Mouse (Mus musculus): ENCODE measurements around the gene Nptxr. TPM values are rescaled to one million over a fixed set of nuclear protein-coding genes. Genes with fewer than 3 reads are reported as not detected.
A peak's percentile ranks its signal among the peaks of the same experiment; 100 is the strongest.

Gene Nptxr
- total and polyA plus RNA-seq, 3 experiments: 0.09 to 2.1 (median 0.14) TPM

GRCm38 (mm10) chr15:79777749-79778148 lies 26.8 kb downstream of the Nptxr start, which contains the start of gene Dnal4:
Gene Dnal4, minus strand, starts transcription at chr15:79777849.
- TF ChIP-seq POLR2A (IDR thresholded peaks at IDR 0.05; ENCODE audit: low read depth, low read length): no peak
- Histone ChIP-seq H3K4me1 (ENCODE audit: control insufficient read depth in 1 of 2, insufficient read depth in 2 of 2) (peaks cover 6 to 17% of the 10 kb centered on the region in 2 experiments; a peak in 3 of 4 replicates), H3K27me3 (replicated peaks) (peaks cover 46% of the 10 kb centered on the region), H3K4me3 (replicated peaks in 1 of 3; ENCODE audit: low read depth in 2 of 3, low read length in 2 of 3, poor library complexity in 1 of 3) (peak within 1 kb of the TSS in 1 of 3 experiments; percentile 13), H3K9ac (ENCODE audit: insufficient read depth, low read depth) (no peak within 1 kb of the TSS), H3K36me3 (replicated peaks in 1 of 2; ENCODE audit: control insufficient read depth in 1 of 2, insufficient read depth in 1 of 2, low read length in 1 of 2) (no peaks in the 10 kb centered on the region), H3K79me2 (replicated peaks; ENCODE audit: control insufficient read depth, extremely low read depth, insufficient read depth, poor library complexity, severe bottlenecking) (no peaks in the 10 kb centered on the region), H3K9me3 (replicated peaks; ENCODE audit: low read length) (peaks cover 7% of the 10 kb centered on the region), H3K27ac (ENCODE audit: insufficient read depth, low read depth) (no peak within 1 kb of the TSS), H3K4me2 (ENCODE audit: insufficient read depth, low read depth, poor library complexity, severe bottlenecking) (no peak within 1 kb of the TSS)
- dilution Hi-C loops (cut with MboI; ENCODE audit: extremely low pct_ligation_motif_present, extremely low pct_unique_long_range_greater_than_20kb, low sequenced_read_pairs): no loop called here
- in situ Hi-C loops (cut with MboI; ENCODE audit: low pct_ligation_motif_present, low pct_unique_long_range_greater_than_20kb, low sequenced_read_pairs): no loop called here
- no peak for DNase-seq (ENCODE audit: extremely low read depth)

- no peak overlapping the region for H3K27ac ChIP-seq (ENCODE audit: insufficient read depth, low read depth)
- TF ChIP-seq POLR2A (IDR thresholded peaks at IDR 0.05; ENCODE audit: low read depth, low read length) (no peak), MEF2A (IDR thresholded peaks at IDR 0.05; ENCODE audit: borderline replicate concordance, low read depth, low read length) (no peak), MXI1 (IDR thresholded peaks at IDR 0.05; ENCODE audit: low read depth, low read length) (no peak), UBTF (IDR thresholded peaks at IDR 0.05; ENCODE audit: low read depth, low read length) (no peak), NRF1 (IDR thresholded peaks at IDR 0.05; ENCODE audit: low read depth, low read length) (no peak), CHD1 (IDR thresholded peaks at IDR 0.05; ENCODE audit: low read depth, low read length) (no peak), ZKSCAN1 (IDR thresholded peaks at IDR 0.05; ENCODE audit: borderline replicate concordance, low read depth, low read length) (no peak), MAX (IDR thresholded peaks at IDR 0.05; ENCODE audit: low read length) (no peak), ETS1 (conservative IDR thresholded peaks at IDR 0.05; ENCODE audit: low read depth, low read length) (no peak), JUND (conservative IDR thresholded peaks at IDR 0.05; ENCODE audit: low read depth, low read length) (no peak), E2F4 (IDR thresholded peaks at IDR 0.05; ENCODE audit: insufficient replicate concordance, low read depth, low read length) (no peak), RCOR1 (conservative IDR thresholded peaks at IDR 0.05; ENCODE audit: low read depth, low read length) (no peak), CHD2 (IDR thresholded peaks at IDR 0.05; ENCODE audit: low read length) (no peak), ZMIZ1 (IDR thresholded peaks at IDR 0.05; ENCODE audit: low read depth, low read length) (no peak), TBP (conservative IDR thresholded peaks at IDR 0.05; ENCODE audit: low read depth, low read length) (no peak), EP300 (IDR thresholded peaks at IDR 0.05; ENCODE audit: low read length) (no peak), HCFC1 (IDR thresholded peaks at IDR 0.05; ENCODE audit: low read depth, low read length) (no peak), POLR2AphosphoS2 (IDR thresholded peaks at IDR 0.05; ENCODE audit: low read depth, low read length) (no peak), USF2 (conservative IDR thresholded peaks at IDR 0.05; ENCODE audit: low read depth, low read length) (no peak), RAD21 (IDR thresholded peaks at IDR 0.05; ENCODE audit: low read depth, low read length) (no peak)
- no peak for DNase-seq (ENCODE audit: extremely low read depth)
- dilution Hi-C loops (cut with MboI; ENCODE audit: extremely low pct_ligation_motif_present, extremely low pct_unique_long_range_greater_than_20kb, low sequenced_read_pairs) (no loop called here), in situ Hi-C loops (cut with MboI; ENCODE audit: low pct_ligation_motif_present, low pct_unique_long_range_greater_than_20kb, low sequenced_read_pairs) (no loop called here)
- H3K36me3 ChIP-seq (replicated peaks in 1 of 2; ENCODE audit: control insufficient read depth in 1 of 2, insufficient read depth in 1 of 2, low read length in 1 of 2): peaks cover 0 to 4% of the 10 kb centered on the region in 2 experiments
- H3K79me2 ChIP-seq (replicated peaks; ENCODE audit: control insufficient read depth, extremely low read depth, insufficient read depth, poor library complexity, severe bottlenecking): no peaks in the 10 kb centered on the region
- peaks cover 6 to 17% of the 10 kb centered on the region in 2 experiments; a peak in 3 of 4 replicates for H3K4me1 ChIP-seq (ENCODE audit: control insufficient read depth in 1 of 2, insufficient read depth in 2 of 2)
- no peak overlapping the region for H3K9ac ChIP-seq (ENCODE audit: insufficient read depth, low read depth)
- peaks cover 31% of the 10 kb centered on the region for H3K27me3 ChIP-seq (replicated peaks)
- no peak overlapping the region for H3K4me3 ChIP-seq (replicated peaks in 1 of 3; ENCODE audit: low read depth in 2 of 3, low read length in 2 of 3, poor library complexity in 1 of 3)
- no peak overlapping the region for H3K4me2 ChIP-seq (ENCODE audit: insufficient read depth, low read depth, poor library complexity, severe bottlenecking)
- peaks cover 5% of the 10 kb centered on the region for H3K9me3 ChIP-seq (replicated peaks; ENCODE audit: low read length)
Measured at GRCm38 (mm10) chr15:79775662-79776061, 28.9 kb downstream of the Nptxr start.

Measured in CH12.LX (cell line).